ENCODE assay signal across 20 mouse cellular contexts in the genomic region with DNA sequence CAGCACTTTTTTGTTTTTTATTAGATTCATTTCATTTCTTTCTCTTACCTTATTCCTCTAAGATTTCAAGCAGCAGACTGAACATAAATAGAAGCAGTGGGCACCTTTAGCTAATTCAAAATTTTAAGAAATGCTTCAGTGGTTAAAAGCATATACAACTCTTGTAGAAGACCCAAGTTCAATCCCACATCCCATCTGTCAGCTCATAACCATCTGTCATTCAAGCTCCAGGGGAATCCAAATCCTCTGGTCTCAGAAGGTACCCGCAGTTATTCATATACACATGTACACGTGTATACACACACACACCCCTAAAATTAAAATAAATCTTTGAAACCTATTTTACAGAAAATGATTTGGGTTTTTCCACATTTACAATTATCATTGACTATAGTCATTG. TPM values are rescaled to one million over a fixed set of nuclear protein-coding genes. Genes with fewer than 3 reads are reported as not detected.
DNase-seq lines count a peak whose midpoint lies in the region.
"Had no signal": no experiment of that assay in that cellular context is flagged by ENCODE, and none has a peak within 500 bp of the region (broad histone marks: within the 10 kb centered on the region; RNA-seq: fewer than 3 reads in every experiment).

No protein-coding gene starts in this region.

- peak; percentile 15 to 72 for DNase-seq in frontal cortex, postnatal 36 days (ENCODE audit: low spot score in 2 of 2)
- DNase-seq in frontal cortex, postnatal 25 days (ENCODE audit: low spot score in 2 of 2), result no peak
- DNase-seq in left cerebral cortex, adult 18-20 months (ENCODE audit: low spot score in 2 of 2), result peak; percentile 30 to 36
- no peak for DNase-seq in left cerebral cortex, adult 11 months (ENCODE audit: low spot score)
- DNase-seq in brain, adult 2 months (ENCODE audit: low read depth, low spot score), result peak; percentile 75
- DNase-seq in right cerebral cortex, postnatal 10 days (ENCODE audit: low spot score in 2 of 2), result peak; percentile 26 to 43
- no peak for DNase-seq in spleen, adult 12 weeks (ENCODE audit: low spot score)
- DNase-seq: adrenal gland, postnatal 14 days; cerebellum, adult 11-12 months; heart, adult 2 months; kidney, adult 11 months; kidney, postnatal 25 days; liver; lung, embryonic 14.5 days; lung, postnatal 14 days; midbrain, embryonic 14.5 days; spleen, adult 18-20 months; thymus, adult 18-20 months; thymus, postnatal 36 days had no signal

RNA-seq across cellular contexts. Expression of a gene that starts 52.9 kb away (rescaled TPM):
- 10 to 100 TPM; 83.8 to 85.6 TPM for total RNA-seq in left cerebral cortex, adult 18-20 months (2021)
- total RNA-seq: monocyte, adult 5-6 weeks had no signal

Comparison
In these comparisons a context has a peak if more than half of its experiments do, and no peak if none do; other contexts are left out.
1. DNase-seq: peak in frontal cortex, postnatal 36 days (2 of 2), left cerebral cortex, adult 18-20 months (2 of 2), brain, adult 2 months (single experiment) and right cerebral cortex, postnatal 10 days (2 of 2); none in frontal cortex, postnatal 25 days (0 of 2), left cerebral cortex, adult 11 months (single experiment) and spleen, adult 12 weeks (single experiment).